Mouse (Mus musculus) left cerebral cortex, postnatal 14 days (tissue): ENCODE measurements at regions not wholly inside any gene's neighbourhood (a gene's known extent, or its start where the extent isn't known, plus 50 kb on each side); places are given as distances from the start of the nearest gene placed in this dataset.
"Not testable (repeated sequence)": the region's sequence is repeated elsewhere in the genome, so short reads cannot be mapped to it uniquely, and the experiment has no call there.

Experiments used
- DNase-seq, 2 experiments: peaks; one replicate each; pipeline ENCODE4 v3.0.0; 2021 to 2022; ENCODE audit warnings: low spot score in 2 of 2, mixed read lengths in 1 of 2
- intact Hi-C: fragments of 180-260 bp; cut with DNase I; formaldehyde crosslinking; loops from one replicate; pipeline ENCODE4 v1.15.1; 2025

- no peak for DNase-seq
- intact Hi-C loops: no loop called here
Observed at GRCm38 (mm10) chr16:86340311-86340710, 438.7 kb upstream of the Adamts5 start.

- DNase-seq: no peak
- intact Hi-C loops: no loop called here
Observed at GRCm38 (mm10) chr16:86325406-86325805, 423.8 kb upstream of the Adamts5 start.

DNA sequence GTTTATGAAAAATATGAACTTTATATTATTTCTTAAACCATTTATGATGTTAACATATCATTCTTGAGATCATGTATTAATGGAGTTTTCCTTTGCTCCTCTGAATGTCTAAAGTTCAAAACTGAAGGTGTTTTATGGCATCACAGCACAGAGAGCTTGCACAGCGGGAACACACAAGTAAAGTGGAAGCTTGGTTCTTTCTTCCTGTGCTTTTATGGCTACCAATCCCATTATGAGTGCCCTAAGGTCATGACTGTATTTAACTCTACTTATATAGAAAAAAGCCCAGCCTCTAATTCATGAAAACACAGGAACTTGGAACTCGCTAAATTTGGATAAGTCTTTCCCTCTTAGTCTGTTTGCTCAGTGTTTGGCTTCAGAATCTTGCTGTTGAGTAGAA, 417.3 kb upstream of the Adamts5 start:
- intact Hi-C loops: no loop called here
- DNase-seq: no peak

GRCm38 (mm10) chr16:86309696-86310095, 408.1 kb upstream of the Adamts5 start:
- intact Hi-C loops: no loop called here
- peak in 1 of 2 experiments; percentile 1 for DNase-seq

GRCm38 (mm10) chr16:86303869-86304268, 402.2 kb upstream of the Adamts5 start:
- intact Hi-C loops: loop anchor here (5.0 kb wide), 1 partner anchor 487 kb away; no protein-coding TSS in a partner anchor
- no peak for DNase-seq

- DNase-seq: peak in 1 of 2 experiments; percentile 7
- intact Hi-C loops: loop anchor here (5.0 kb wide), 1 partner anchor 485 kb away; no protein-coding TSS in a partner anchor
Observed at GRCm38 (mm10) chr16:86302451-86303145, 401.0 kb upstream of the Adamts5 start.

DNA sequence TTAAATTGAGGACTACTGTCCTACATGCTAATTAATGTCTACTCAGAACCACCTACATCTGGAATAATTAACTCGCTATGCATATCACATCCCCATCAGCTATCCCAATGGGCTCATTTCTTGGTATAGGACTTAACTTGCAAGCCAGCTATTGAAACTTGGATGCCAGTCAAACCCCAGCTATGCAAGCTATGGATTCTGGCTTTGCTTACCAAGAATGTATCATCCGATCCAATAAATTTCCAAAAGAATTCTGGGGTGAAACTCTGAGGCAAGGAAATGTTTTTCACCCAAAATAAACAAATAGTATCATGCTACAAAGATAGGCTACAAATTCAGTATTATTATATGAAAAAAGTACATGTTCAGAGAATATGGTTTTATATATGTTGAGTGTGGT, 392.8 kb upstream of the Adamts5 start:
- no peak for DNase-seq
- intact Hi-C loops: no loop called here

GRCm38 (mm10) chr16:86281326-86281725, 379.7 kb upstream of the Adamts5 start:
- DNase-seq: no peak
- intact Hi-C loops: no loop called here

DNA sequence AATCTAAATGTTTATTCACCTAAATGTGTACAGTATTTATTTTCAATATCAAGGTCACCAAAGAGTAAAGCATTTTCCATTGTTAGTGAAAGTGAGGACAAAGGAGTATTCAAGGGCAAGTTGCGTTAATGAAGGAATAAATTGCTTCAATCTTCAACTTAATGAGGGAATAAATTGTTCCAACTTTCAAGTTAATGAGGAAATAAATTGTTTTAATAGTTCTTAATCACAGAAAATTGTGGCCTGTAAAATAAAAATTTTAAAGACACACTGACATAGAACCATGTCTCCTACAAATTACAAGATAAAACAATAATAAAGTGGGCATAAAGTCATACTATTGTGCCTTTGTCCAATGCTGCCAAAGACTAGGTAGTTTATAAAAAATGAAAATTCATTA, 375.4 kb upstream of the Adamts5 start:
- no peak for DNase-seq
- intact Hi-C loops: no loop called here

DNA sequence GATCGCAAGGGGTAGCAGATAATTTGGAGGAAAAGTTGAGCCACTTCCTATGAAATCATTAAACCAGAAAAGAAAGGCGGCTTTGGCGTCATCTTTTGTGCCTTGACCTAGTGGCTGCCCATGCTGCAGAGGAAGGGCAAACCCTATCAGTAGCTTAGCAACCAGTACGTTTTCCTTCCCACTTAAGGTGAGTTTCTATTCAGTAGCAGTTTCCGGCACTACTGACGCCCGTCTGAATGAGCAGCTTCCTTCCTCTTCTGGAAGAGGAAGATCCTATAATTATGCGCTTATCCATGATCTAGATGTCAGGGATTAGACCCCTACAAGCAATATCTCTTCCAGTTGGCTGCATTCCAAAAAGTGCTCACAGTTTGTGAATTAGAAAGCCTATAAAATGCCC, 360.0 kb upstream of the Adamts5 start:
- intact Hi-C loops: no loop called here

DNA sequence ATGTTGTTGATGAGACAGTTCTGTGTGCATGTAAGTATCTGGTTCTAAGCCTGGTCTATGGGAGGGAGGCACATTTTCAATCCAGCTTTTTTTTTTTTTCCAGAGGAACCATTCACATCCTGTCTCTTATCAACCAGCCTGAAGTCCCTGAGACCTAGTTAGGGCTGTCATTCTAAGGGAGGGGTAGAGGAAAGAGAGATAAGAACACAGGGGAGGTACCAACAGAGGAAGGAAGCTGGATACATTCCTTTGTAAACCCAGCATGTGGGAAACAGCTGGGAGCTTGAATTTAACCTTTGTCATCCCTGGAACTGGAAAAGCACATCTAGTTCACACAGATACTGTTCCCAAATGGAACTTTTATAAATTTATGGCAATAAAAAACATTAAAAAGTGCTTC, 351.0 kb upstream of the Adamts5 start:
- DNase-seq: no peak
- intact Hi-C loops: no loop called here

More for the DNA sequence above, 360.0 kb upstream of the Adamts5 start:
- DNase-seq: no peak

GRCm38 (mm10) chr16:86250021-86250420, 348.4 kb upstream of the Adamts5 start:
- DNase-seq: no peak
- intact Hi-C loops: no loop called here

DNA sequence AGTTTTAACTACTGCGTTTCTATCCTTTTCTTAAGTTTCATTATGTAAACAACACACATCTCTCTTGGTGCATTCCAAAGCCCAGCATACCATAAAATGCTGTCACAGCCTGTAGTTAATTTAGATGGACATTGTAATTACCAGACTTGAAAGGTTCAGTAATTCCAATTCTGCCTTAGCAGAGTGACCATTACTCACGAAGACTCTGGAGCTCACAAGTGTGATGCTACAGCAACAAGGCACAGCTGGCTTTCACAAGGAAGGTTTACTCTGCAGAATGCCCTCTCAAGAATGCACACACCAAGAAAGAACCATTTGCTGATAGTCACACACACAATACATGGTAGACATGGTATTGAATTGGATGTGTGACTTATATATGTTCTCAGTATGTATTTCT, 342.6 kb upstream of the Adamts5 start:
- intact Hi-C loops: no loop called here
- DNase-seq: no peak

DNA sequence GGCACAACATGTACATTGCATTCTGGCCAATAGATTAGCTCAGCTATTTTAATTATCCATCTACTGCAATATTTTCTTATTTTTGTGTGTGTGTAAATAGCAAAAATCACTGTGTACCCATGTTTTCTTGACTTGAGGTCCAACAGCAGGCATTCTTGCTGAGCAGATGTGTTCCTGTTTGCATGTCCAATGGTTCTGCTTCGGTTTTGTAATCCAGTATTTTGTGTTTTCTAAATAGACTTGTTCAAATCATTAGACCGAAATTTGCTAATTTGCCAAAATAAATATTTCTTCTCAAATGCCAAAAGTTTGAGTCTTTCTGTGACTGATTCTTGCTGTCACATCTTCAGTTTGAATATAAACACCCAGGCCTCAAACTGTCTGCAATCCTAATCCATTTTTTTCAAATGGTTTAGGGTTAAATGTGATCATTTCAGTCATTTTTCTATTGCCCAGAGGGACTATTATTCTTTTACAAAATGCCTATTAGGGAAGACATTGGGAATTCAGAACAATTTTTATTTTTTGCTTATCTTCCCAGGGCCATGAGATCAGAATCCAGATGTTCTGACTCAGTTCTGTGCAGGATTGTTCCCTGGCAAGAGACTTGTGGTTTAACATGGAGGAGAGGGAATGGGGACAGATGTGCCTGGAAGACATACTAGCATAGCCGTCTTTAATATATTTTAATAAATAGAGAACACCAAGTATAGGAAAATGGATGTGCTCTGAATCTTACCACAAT, 341.3 kb upstream of the Adamts5 start:
- no peak for DNase-seq
- intact Hi-C loops: no loop called here

- intact Hi-C loops: no loop called here
- DNase-seq: no peak
Observed at GRCm38 (mm10) chr16:86222997-86223396, 321.4 kb upstream of the Adamts5 start.

GRCm38 (mm10) chr16:86210547-86210946, 308.9 kb upstream of the Adamts5 start:
- no peak for DNase-seq
- intact Hi-C loops: no loop called here

DNA sequence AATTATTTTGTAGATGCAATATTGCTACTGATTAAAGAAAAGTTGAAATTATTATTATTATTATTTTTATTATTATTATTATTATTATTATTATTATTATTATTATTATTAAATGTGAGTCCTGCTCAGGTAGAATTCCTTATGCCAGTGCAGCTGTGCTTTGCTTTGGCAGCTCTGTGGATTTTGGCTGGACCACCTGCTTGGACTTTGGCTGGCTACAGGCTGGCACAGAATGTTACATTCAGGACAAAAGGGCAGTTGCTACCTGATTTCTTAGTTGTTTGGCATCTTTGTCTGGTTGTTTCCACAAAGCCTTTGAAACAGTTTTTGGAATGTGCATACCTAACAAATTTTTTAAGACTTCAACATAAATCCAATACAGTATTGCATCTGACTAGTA, 307.7 kb upstream of the Adamts5 start:
- intact Hi-C loops: no loop called here
- DNase-seq: no peak

DNA sequence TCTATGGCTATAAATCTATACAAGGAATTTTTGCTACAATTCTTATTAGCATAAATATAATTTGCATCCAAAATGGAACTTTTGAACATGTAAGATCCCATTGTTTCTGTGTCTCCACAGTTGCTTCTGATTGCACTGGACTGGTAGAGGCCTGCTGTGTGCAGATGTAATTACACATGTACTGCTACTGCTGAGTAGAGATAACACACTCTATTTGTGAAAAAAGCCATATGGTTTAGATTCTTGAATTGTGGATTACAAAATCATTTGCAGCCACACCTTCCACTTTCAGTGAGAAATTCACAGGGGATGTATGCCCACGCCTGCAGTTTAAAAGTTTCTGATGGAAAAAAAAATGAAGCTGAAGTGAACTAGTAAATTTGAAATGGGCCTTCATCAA, 288.2 kb upstream of the Adamts5 start:
- intact Hi-C loops: no loop called here
- DNase-seq: no peak

DNA sequence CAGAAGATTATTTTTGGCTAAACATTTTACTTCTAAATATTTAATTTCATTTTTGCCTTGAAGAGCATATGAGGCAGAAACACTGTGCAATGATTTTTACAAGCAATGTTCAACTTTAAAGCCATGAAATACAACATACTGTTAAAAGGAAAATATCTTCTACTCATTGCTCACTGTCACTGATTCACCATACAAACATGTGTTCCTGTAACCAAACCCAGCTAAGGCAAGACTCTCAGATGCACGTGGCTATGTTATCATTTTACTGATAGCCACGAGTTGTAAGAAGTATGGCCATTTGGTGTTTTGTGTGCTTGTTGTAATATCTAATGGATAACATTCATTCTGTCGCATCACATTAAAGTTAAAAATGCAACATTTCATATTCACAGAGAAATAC, 287.3 kb upstream of the Adamts5 start:
- DNase-seq: no peak
- intact Hi-C loops: no loop called here

DNA sequence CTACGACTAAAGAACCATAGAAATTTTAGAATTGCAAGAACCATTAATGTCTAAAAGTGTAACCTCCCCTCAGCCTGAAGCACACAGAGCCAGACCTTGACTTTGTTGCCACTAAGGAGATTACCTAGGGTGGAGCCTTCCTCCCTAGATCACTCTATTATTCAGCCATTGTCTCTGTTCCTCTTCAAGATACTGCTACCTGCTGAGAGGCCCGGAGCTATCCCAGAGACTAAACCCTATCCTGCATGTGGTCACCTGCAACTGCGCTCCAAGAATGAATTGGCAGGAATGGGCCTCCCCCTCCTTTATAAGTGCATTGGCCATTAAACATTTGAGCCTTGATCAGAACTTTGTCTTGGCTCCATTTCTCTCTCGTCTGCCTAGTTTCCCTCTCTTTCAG, 286.0 kb upstream of the Adamts5 start:
- intact Hi-C loops: not testable (repeated sequence)

More for the DNA sequence above, 286.0 kb upstream of the Adamts5 start:
- DNase-seq: not testable (repeated sequence)
